Mouse (Mus musculus): ENCODE measurements around the gene Gper1.
A peak's percentile ranks its signal among the peaks of the same experiment; 100 is the strongest.

Gene Gper1

DNA sequence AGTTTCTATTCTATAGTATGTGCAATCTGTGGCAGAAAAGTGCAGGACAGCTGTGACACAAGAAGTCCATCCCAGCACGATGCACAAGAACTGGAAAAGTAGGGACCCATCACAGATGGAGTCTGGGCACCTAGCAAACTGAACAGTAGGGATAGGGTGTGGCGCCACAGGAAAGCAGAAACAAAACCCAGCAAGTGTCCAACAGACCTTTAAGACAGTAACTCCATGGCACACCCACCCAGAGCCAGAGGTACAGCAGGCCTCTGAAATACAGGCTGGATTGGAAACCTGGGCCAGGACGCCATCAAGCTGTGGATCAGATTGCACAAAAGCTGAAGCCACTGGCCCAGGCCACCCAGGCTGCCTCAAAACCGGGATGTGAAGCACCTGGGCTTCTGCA is 20.0 kb downstream of the Gper1 start:
- no peak for DNase-seq (ENCODE audit: extremely low spot score, low spot score)

DNA sequence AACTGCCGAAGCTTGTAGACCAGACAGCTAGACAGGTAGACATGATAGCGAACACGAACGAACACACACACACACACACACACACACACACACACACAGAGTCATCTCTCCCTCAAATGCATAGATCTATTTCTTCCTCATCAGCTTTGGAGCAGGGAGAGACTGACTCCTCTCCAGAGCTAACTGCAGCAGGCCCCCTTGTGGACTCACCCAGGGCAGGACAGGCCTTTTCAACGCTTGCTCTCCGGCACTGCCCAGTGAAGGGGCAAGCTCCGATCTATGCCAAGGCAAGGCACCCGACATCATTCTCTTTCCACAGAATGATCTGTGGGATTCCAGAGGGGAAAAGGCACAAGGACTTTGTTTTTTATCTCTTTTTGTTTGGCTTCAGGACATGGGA is 22.3 kb downstream of the Gper1 start:
- DNase-seq (ENCODE audit: extremely low spot score, low spot score): no peak

DNA sequence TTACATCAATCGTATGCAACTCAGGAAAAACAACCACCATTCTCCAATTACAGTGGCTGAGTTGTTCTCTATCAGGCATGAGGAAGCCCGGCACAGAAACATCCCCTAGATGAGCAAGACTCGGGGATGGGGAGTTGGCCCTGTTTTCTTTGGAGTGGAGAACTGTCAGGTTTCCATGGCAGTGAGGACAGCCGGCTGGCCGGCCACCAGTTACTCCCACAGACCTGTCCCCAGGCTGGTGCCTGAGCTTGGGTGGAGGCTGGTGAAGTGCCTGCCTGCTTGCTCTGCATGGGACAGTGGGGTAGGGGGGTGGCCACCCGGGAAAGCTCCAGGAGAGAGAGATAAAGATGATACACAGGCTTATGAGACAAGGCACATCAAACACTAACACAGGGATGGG is 25.1 kb downstream of the Gper1 start:
- no peak for DNase-seq (ENCODE audit: extremely low spot score, low spot score)

DNA sequence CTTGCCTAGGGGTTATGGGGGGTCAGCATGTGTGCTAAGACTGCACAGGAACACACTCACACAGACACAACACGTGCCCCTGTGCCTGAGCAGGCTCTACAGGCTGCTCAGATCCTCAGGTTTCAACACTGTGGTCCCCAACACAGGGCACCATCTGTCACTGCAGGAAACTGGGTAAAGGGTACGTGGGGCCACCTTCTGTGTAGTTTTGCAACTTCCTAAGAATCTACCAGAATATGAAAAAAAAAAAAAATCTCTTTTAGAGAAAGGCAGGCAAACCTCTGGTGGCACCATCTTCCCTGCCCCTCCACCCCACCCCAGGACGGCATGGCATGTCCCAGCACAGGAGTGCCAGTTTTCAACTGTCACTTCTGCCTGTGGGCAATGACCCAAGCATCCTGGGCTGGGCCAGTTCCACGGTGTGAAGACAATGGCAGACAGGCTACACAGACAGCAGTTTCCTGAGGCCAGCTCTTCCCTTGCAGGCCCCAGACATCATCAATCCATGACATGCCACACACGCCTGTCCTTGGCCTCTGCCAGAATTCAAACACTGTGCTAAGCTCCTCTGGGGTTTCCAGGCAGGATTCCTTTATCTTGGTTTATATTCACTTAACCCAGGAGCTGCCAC is 26.3 kb downstream of the Gper1 start:
- DNase-seq (ENCODE audit: extremely low spot score, low spot score): peak; percentile 26

DNA sequence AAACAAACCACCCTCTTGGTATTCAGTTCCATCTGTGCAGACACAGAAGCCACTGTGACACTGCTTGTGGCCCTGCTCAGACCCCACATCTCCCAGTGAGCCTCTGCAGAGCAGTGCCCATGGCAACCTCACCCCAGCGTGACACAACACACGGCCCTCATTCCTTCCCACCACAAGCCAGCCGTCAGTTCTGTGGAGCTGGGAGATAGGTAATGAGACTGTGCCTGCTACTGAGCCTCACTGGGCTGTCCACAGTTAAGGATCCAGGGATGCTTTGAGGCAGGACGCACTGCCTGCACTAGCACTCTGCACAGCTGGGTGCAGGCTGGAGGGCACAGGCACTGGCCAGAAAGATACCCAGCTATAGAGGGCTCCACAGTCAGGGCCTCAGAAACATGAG is 27.0 kb downstream of the Gper1 start:
- DNase-seq (ENCODE audit: extremely low spot score, low spot score): no peak

DNA sequence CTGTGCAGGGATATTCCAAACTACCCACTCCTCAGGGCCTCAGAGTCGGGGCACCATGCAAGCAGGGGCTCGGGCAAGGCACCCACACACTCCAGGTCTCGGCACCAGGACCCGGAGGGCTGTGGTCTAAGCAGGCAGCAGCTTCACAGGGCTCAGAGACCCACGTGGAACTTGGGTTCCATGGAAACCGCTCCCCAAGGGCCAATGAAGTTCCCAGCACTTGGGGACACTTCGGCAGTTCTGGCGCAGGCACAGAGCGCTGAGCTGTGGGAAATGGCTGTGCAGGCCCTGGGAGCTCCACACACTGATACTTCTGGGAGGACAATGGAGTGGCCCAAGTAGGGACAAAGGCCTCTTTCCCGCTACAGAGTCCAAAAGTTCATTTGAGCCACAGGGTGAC is 30.1 kb downstream of the Gper1 start:
- no peak for DNase-seq (ENCODE audit: extremely low spot score, low spot score)

DNA sequence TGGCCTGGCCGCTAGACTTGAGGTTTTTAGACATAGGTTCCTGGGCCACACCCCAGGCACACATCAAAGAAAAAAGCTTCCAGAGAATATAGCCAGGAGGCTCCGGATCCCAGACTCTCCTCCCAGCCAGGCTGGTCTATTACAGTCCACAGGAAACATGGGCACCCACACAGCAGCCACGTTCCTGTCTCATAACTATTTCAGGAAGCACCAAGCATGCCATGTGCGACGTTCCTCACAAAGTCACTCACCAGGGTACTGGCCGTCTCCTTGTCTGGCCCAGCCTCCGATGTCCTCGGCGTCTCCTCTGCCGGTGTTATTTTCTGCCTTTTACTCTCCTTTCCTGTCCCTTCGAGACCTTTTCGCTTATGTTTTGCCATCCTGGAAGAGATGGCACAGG is 32.2 kb downstream of the Gper1 start:
- DNase-seq (ENCODE audit: extremely low spot score, low spot score): no peak

DNA sequence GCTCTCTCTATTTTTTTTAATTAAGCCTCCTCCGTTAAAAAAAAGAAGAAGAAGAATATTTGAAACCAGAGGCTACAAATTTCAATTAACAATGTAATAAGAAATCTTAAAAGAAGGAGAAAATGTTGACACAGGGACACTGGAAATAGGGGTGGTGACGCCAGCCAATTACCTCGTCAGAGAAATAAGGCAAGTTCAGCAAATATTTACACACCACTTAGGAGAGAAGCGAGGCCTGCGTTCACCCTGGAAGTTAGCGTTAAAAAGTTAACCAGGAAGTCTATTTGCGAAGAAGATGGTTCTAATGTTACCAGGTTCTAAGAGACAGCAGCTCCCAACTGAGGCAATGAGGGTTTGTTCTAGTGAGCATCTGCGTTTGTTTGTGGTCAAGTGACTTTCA is 34.3 kb downstream of the Gper1 start:
- no peak for DNase-seq (ENCODE audit: extremely low spot score, low spot score)

DNA sequence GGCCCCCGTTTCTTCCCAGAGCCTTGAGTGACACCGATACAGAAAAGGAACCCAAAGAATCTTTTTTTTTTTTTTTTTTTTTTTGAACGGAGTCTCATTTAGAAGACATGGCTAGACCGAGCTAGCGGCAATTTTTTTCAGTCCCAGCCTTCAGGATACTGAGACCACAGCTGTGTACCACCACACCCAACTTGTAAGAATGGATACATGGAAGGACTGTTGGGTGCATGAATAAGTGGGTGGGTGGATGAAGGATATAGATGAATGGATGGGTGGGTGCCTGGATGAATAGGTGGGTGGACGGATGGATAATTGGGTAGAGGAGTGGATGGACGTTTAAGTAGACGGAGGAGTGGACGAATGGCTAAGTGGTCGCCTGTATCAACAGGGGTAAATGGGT is 37.0 kb downstream of the Gper1 start:
- DNase-seq (ENCODE audit: extremely low spot score, low spot score): no peak

DNA sequence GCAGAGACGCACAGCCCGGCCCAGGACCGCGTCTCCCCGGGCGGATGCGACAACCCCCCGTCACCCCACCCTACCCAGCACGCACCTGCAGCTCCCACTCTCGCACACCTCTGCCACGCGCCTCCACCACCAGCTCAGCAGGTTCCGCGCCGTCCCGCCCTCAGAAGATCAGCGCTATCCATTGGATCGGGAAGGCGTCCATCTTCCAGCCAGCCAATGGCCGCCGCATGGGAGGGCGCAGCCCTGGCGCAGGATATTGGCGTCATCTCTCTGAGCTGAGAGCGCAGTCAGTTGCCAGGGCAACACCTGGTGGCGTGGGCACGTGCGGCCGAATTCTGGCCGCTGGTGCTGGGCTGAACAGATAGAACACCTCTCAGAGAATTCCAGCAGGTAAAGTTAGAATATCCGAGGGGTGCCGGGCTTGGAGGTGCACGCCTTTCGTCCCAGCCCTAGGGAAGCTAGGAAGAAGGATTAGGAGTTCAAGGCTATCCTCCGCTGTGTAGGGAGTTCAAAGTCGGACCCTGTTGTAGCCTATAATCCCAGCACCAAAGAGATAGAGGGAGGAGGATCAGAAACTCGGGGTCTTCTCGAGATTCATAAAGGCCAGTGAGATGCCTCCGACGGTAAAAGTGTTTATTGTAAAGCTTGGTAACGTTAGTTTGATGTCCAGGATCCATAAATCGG is 37.6 kb downstream of the Gper1 start, which contains the start of gene 3110082I17Rik:
Gene 3110082I17Rik (minus strand): TSS at position 144 of the 684 bp plus-strand sequence.
- peak; percentile 96 for DNase-seq (ENCODE audit: extremely low spot score, low spot score)

DNA sequence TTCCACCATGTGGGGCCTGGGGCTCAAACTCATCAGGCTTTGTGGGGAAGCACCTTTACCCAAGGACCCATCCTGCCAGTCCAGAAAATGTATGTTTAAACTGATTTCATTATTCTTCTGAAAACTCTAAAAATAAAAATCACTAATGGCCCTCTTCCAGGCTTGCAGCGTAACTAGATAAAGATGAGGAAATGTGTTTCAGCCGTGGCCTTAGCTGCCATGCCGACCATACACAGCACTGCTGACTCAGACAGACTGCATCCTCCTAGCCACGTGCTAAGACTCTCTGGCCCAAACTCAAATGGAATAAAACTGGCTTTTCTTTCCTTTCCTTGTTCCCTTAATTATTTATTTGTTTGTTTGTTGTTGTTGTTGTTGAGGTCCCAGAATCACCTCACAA is 41.9 kb downstream of the Gper1 start:
- no peak for DNase-seq (ENCODE audit: extremely low spot score, low spot score)

DNA sequence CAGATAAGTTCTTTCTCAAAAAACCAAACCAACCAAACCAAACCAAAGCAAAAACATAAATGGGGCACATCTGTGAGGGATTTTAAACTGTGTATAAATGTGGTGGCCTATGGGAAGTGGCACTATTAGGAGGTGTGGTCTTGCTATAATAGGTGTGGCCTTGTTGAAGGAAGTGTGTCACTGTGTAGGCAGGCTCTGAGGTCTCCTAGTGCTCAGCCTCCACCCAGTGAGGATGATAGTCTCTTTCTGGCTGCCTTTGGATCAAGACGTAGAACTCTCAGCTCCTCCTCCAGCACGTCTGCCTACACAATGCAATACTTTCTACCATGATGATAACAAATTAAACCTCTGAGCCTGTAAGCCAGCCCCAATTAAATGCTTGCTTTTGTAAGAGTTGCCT is 43.4 kb downstream of the Gper1 start:
- no peak for DNase-seq (ENCODE audit: extremely low spot score, low spot score)

DNA sequence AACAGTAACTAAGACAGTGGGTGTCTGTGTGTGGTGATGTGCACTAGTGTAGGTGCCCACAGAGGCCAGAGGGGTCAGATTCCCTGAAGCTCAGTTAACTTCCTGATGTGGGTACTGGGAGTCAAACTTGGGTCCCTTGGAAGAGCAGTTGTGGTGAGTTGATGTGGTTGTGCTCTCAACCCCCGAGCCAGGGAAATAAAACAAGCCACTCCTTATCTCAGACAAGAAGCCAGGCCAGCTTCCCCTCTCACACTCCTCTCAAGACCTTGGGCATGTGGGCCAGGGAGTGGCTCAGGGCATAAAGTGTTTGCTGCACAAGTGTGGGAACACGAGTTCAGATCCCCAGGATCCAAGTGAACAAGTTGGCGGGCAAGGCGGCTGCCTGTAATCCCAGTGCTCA is 43.9 kb downstream of the Gper1 start:
- DNase-seq (ENCODE audit: extremely low spot score, low spot score): no peak

DNA sequence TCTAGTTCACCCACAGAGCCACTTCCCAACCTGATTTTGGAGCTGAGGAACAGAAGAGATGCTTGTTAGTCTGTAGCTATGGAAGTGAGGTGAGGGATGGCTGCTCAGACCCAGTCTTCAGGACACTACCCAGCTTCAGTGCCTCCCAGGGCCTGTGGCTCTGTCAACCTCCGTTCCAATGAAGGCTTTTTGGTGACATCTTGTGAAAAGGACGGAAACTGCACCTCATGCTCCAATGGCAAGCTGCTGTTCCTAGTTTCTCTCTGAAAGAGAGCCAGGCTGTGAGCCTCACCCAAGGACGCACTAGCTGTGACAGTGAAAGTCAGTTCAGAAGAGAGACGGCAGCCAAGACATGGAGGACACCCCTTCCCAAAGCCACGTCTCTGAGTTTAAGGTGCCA is 45.0 kb downstream of the Gper1 start:
- no peak for DNase-seq (ENCODE audit: extremely low spot score, low spot score)

DNA sequence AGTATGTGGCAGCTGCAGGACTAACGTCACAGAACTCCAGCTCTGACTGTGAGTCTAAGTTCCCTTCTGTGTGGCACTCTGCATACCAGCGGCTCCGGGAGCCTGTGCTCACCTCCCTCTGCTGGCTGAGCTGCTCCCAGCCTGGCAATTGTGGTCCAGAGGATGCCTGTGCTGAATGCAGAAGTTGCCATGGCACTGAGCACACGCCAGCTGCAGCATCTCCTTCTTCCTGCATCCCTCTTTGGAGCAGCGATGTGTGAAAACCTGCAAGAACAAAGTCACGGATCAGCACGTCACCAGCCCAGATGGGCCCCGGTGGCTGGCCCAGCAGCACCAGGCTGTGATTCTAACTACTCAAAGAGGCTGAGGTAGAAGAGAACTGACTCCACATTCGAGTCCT is 51.8 kb downstream of the Gper1 start:
- DNase-seq (ENCODE audit: extremely low spot score, low spot score): no peak

All from neural tube, embryonic 10.5 days (tissue).